Mouse (Mus musculus): ENCODE results near the gene Map2k6.

GRCm38 (mm10) chr11:110469054-110469453, 70.1 kb downstream of the Map2k6 start:
- no peak for TF ChIP-seq POLR2A (IDR thresholded peaks at IDR 0.05; ENCODE audit: control insufficient read depth in 1 of 2, insufficient read depth in 1 of 2, low read depth in 1 of 2, low read length in 2 of 2, poor library complexity in 1 of 2)
- no peak for TF ChIP-seq CHD1 (IDR thresholded peaks at IDR 0.05; ENCODE audit: low read depth, low read length)
- TF ChIP-seq CTCF (IDR thresholded peaks at IDR 0.05 in 2 of 3, conservative IDR thresholded peaks at IDR 0.05 in 1 of 3; ENCODE audit: control insufficient read depth in 1 of 3, insufficient read depth in 1 of 3, low read depth in 2 of 3, low read length in 3 of 3, poor library complexity in 1 of 3, severe bottlenecking in 1 of 3), result no peak
- no peak for TF ChIP-seq ZC3H11A (IDR thresholded peaks at IDR 0.05; ENCODE audit: low read depth, low read length)
- TF ChIP-seq ZNF384 (IDR thresholded peaks at IDR 0.05; ENCODE audit: low read depth, low read length), result no peak
- TF ChIP-seq EP300 (IDR thresholded peaks at IDR 0.05; ENCODE audit: low read depth in 1 of 2, low read length in 2 of 2), result no peak
- TF ChIP-seq MYC (IDR thresholded peaks at IDR 0.05; ENCODE audit: low read depth, low read length), result no peak
- TF ChIP-seq RCOR1 (IDR thresholded peaks at IDR 0.05; ENCODE audit: low read depth, low read length), result no peak
- no peak for TF ChIP-seq MAZ (IDR thresholded peaks at IDR 0.05; ENCODE audit: low read depth, low read length)

Data from MEL (cell line).